Mouse (Mus musculus) testis, adult 2 months (tissue): ENCODE measurements around the gene Olfr1341. TPM values are rescaled to one million over a fixed set of nuclear protein-coding genes. Genes with fewer than 3 reads are reported as not detected.

Experiments
- H3K27ac ChIP-seq: fragments of 200-500 bp; 2 replicates; pipeline ENCODE4 v1.5.1; 2012; ENCODE audit warnings: low read depth, low read length; ENCODE audit not compliant: control insufficient read depth, insufficient read depth
- H3K27me3 ChIP-seq: fragments of 200-500 bp; 2 replicates; pipeline ENCODE4 v1.6.1; 2012; ENCODE audit warnings: mild to moderate bottlenecking, low read length, moderate library complexity; ENCODE audit not compliant: control insufficient read depth, insufficient read depth
- H3K36me3 ChIP-seq: fragments of 200-500 bp; 2 replicates; pipeline ENCODE4 v1.6.1; 2012; ENCODE audit warnings: mild to moderate bottlenecking, low read length; ENCODE audit not compliant: control insufficient read depth, insufficient read depth
- H3K4me1 ChIP-seq: fragments of 200-500 bp; 2 replicates; pipeline ENCODE4 v1.6.1; 2012; ENCODE audit warnings: low read length; ENCODE audit not compliant: control insufficient read depth, insufficient read depth
- H3K4me3 ChIP-seq: fragments of 200-500 bp; 2 replicates; pipeline ENCODE4 v1.5.1; 2012; ENCODE audit warnings: low read depth, mild to moderate bottlenecking, low read length, moderate library complexity, mixed read lengths; ENCODE audit not compliant: control insufficient read depth
- CTCF ChIP-seq: fragments of 200-500 bp; IDR thresholded peaks from 2 replicates; pipeline ENCODE4 v1.5.1; 2012; ENCODE audit warnings: low read depth, mild to moderate bottlenecking, inconsistent platforms, low read length, moderate library complexity; ENCODE audit not compliant: control insufficient read depth, insufficient read depth, insufficient replicate concordance
- POLR2A ChIP-seq: fragments of 200-500 bp; IDR thresholded peaks from 2 replicates; pipeline ENCODE4 v1.6.1; 2012; ENCODE audit warnings: low read depth, mild to moderate bottlenecking, inconsistent platforms, low read length, moderate library complexity; ENCODE audit not compliant: control insufficient read depth
- polyA plus RNA-seq: library from polyadenylated mRNA; depleted of rRNA; stranded (reverse); fragments of >200 nt; gene quantifications from 2 replicates; pipeline ENCODE4 v1.2.3, GENCODE M21; 2012; rRNA removed

The Olfr1341 gene
- polyA plus RNA-seq, 1 experiment: 0.15 TPM

DNA sequence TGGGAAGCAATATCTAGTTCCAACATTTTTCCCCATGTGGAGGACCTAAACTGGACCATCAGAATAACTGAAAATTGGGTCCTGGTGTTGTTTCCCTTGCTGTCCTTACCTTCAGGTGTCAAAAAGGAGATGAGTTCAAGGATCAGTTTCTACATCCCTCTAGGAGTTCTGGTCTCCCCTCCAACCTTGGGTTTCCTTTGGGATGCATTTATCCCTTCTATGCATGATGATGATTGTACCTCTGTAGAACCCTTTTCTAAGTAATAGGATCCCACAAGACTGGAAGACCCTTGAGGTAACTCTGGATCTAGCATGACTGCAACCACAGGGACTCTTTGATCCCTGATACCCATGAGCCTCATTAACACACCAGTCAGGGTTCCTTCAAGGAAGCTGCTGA, 16.5 kb downstream of the Olfr1341 start, which contains the start of gene Olfr1340:
TSS of gene Olfr1340 (plus strand) at position 301 of the 400 bp plus-strand sequence.
- Histone ChIP-seq H3K27me3 (no peaks in the 10 kb centered on the region), H3K4me1 (no peaks in the 10 kb centered on the region), H3K27ac (no peak within 1 kb of the TSS), H3K4me3 (no peak within 1 kb of the TSS), H3K36me3 (no peaks in the 10 kb centered on the region)
- TF ChIP-seq CTCF (no peak), POLR2A (no peak)

DNA sequence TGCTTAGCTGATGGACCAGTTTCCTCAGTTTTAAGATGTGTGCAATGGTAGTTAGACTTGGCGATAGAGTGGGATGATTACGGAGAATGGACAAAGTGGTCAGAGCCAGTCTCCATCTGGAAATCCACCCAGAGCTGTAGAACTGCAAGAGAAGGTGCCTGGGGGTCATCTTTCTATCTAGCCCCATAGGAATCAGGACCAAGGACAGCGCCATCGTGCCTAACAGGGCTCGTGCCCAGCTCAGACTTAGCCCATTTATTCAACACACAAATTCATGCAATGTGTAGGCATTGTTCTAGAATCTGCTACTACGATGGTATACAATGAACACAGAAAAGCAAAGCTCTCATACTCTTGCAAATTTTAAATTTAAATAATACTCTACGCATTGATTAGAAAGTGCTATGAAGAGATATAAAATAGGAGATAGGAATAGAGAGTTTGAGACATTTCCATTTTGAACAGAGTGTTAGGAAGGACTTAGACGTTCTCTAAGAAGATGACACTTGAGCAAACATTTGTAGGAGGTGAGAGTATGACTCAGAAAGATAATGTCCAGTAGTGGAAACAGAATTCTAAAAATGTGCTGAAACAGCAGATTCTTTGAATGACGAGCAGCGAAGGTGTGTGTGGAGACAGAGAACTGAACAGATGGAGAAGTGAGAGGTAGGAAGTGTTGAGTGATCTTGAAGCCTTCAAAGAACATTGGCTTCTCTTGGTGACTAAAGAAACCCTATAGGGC, 18.6 kb downstream of the Olfr1341 start:
- Histone ChIP-seq H3K27ac (no peak overlapping the region), H3K27me3 (no peaks in the 10 kb centered on the region), H3K36me3 (no peaks in the 10 kb centered on the region), H3K4me1 (no peaks in the 10 kb centered on the region), H3K4me3 (no peak overlapping the region)
- TF ChIP-seq CTCF: no peak
- TF ChIP-seq POLR2A: no peak

DNA sequence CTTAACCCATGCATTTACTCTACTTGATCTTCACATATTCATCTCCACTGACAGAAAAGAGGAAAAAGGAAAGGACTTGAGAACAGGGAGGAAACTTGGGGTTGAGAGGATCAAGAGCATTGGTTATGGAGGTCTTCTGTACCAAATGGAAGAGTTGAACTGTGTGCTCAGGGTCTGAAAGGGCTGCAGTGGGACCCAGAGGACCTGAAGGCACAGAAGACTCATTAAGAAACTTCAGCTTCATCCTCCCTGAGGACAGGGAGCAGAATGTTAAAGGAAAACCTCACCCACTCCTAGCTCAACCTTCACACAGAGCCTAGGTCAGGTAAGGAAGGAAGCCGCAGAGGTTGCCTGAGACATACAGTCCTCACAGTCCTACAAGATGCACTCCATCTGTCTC, 28.6 kb downstream of the Olfr1341 start, which contains the start of gene Olfr1339:
TSS of gene Olfr1339 (plus strand) at position 301 of the 400 bp plus-strand sequence.
- H3K27me3 ChIP-seq: no peaks in the 10 kb centered on the region
- no peaks in the 10 kb centered on the region for H3K4me1 ChIP-seq
- no peaks in the 10 kb centered on the region for H3K36me3 ChIP-seq
- H3K27ac ChIP-seq: no peak within 1 kb of the TSS
- no peak for TF ChIP-seq POLR2A
- TF ChIP-seq CTCF: no peak
- no peak within 1 kb of the TSS for H3K4me3 ChIP-seq

DNA sequence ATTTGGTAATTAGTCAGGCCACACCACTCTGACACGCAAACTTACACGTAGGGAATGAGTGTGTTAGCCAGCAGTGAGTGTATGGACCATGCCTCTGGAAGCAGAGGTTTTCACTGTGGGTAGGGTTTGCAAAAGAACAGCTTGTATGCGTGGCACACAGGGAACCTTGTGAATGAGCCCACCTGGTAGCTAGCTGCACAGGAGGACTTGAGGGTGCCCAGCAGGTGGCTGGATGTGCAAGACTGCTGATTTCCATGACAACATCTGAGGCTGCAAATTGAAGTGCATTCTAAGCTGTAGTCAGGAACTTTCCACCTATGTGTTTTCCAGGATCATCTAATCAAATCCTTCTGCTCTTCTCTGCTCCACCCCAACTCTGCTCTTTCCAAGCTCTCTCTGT, 36.3 kb downstream of the Olfr1341 start:
- TF ChIP-seq CTCF (no peak), POLR2A (no peak)
- H3K27ac ChIP-seq: no peak overlapping the region

DNA sequence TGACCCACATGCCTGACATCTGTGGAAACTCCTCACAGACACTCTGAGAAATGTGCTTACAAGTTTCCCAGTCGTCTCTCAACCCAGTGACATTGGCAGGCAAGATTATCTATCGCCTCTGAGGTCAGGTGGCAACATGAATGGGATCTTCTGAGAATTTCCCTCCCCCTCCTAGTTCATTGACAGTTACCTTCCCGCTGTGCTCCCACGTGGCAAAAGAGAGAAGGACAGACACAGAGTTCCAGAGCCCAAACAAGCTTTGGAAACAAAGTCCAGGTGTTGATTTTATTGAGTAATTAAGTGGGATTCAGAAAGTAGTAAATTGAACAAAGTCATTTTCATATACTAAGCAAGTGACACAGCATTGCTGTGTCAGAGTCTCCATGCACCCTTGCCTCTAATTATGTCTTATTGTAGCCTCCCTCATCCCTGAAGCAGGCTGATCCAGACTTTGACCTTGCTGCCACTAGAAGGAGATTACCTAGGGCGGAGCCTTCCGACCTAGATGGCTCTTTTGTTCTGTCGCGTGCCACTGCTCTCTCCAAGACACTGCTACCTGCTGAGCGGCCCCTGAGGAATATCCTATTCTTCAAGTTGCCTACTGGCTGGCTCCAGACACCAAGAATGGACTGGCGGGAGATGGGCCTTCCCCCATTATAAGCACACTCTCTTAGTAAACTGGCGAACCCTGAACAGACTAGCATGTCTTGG, 37.8 kb downstream of the Olfr1341 start:
- Histone ChIP-seq H3K36me3 (no peaks in the 10 kb centered on the region), H3K27me3 (no peaks in the 10 kb centered on the region), H3K4me3 (no peak overlapping the region), H3K4me1 (peaks cover 4% of the 10 kb centered on the region; the same call in 1 of the 2 replicates), H3K27ac (no peak overlapping the region)
- TF ChIP-seq CTCF (no peak), POLR2A (no peak)

More for the DNA sequence above, 36.3 kb downstream of the Olfr1341 start:
- no peaks in the 10 kb centered on the region for H3K36me3 ChIP-seq
- H3K27me3 ChIP-seq: no peaks in the 10 kb centered on the region
- H3K4me3 ChIP-seq: no peak overlapping the region
- H3K4me1 ChIP-seq: peaks cover 4% of the 10 kb centered on the region; the same call in 1 of the 2 replicates

DNA sequence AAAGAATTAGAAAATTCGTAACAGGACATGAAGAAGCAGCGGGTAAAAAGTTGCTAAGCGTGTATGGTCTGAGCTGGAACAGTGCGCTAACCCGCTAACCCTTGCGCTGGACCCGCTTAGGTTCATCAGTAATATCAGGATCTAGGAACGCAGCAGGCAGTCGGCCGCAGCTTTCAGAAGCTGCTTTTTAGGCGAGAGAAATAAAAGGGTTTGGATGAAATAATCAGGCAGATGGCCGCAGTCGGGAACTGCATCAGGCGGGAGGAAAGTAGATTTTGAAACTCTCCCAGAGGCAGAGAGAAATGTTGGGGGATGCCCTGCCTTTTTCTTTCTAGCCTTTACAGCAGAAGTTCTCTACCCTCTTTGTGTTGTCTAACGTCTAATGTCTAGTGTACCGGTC, 38.6 kb downstream of the Olfr1341 start:
- Histone ChIP-seq H3K4me1 (peaks cover 4% of the 10 kb centered on the region; the same call in 1 of the 2 replicates), H3K36me3 (no peaks in the 10 kb centered on the region), H3K27me3 (no peaks in the 10 kb centered on the region), H3K27ac (0 out of 2 replicates have a peak overlapping the region, but pooled peaks have one; percentile 13), H3K4me3 (peak overlapping the region; percentile 16)
- TF ChIP-seq POLR2A: no peak

DNA sequence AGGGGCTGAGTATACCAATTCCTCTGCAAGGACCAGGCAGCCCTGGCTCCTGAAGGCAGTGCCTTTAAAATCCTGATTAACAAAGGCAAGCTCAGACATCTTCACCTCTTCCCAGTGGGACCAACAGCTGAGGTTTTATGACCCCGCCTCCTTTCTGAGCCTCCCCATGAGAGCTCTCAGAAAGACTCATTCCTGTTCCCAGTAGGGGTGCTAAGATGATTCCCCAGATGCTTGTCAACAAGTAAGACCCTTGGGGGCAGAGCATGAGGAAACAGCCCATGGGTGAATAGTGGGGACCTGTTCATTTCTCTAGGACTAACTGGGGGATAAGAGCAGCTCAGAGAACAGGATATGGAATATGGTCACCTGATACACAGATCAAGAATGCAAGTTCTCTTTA, 55.3 kb downstream of the Olfr1341 start, which contains the start of gene Olfr1338:
TSS of gene Olfr1338 (minus strand) at position 101 of the 400 bp plus-strand sequence.
- Histone ChIP-seq H3K4me1 (no peaks in the 10 kb centered on the region), H3K27me3 (no peaks in the 10 kb centered on the region), H3K4me3 (no peak within 1 kb of the TSS), H3K27ac (no peak within 1 kb of the TSS), H3K36me3 (no peaks in the 10 kb centered on the region)
- TF ChIP-seq CTCF: no peak
- TF ChIP-seq POLR2A: no peak

Other genes starting within 250 kb of the Olfr1341 start
- not detected in 2 replicates for gene Mpl, start 246.0 kb upstream of the Olfr1341 start, polyA plus RNA-seq
- 1.8 and 2.1 TPM in 2 replicates for gene Tie1, start 213.5 kb upstream of the Olfr1341 start, polyA plus RNA-seq
- gene 2610528J11Rik, start 176.5 kb upstream of the Olfr1341 start, polyA plus RNA-seq: 0.26 and 0.45 TPM in 2 replicates
- 0.25 TPM in 1 of 2 replicates, not detected in the other for gene Tmem125, start 159.5 kb upstream of the Olfr1341 start, polyA plus RNA-seq
- gene Cfap57, start 82.7 kb upstream of the Olfr1341 start, polyA plus RNA-seq: 53.3 and 55.1 TPM in 2 replicates
- gene Ebna1bp2, start 82.7 kb upstream of the Olfr1341 start, polyA plus RNA-seq: 45.0 and 46.4 TPM in 2 replicates
- 0.20 and 0.36 TPM in 2 replicates for gene Olfr62, start 44.6 kb upstream of the Olfr1341 start, polyA plus RNA-seq
- gene Olfr1342, start 10.8 kb upstream of the Olfr1341 start, polyA plus RNA-seq: not detected in 2 replicates
- gene Olfr1340, start 16.6 kb downstream of the Olfr1341 start, polyA plus RNA-seq: not detected in 2 replicates
- not detected in 2 replicates for gene Olfr1339, start 28.7 kb downstream of the Olfr1341 start, polyA plus RNA-seq
- gene Olfr1338, start 55.2 kb downstream of the Olfr1341 start, polyA plus RNA-seq: 0.11 TPM in 1 of 2 replicates, not detected in the other
- gene Olfr1337, start 79.1 kb downstream of the Olfr1341 start, polyA plus RNA-seq: not detected in 2 replicates
- gene Olfr1335, start 106.4 kb downstream of the Olfr1341 start, polyA plus RNA-seq: not detected in 2 replicates
- gene Olfr1333, start 132.8 kb downstream of the Olfr1341 start, polyA plus RNA-seq: 0.07 and 0.11 TPM in 2 replicates
- not detected in 2 replicates for gene Olfr1331, start 161.1 kb downstream of the Olfr1341 start, polyA plus RNA-seq
- gene Olfr1330, start 185.1 kb downstream of the Olfr1341 start, polyA plus RNA-seq: not detected in 2 replicates
- not detected in 2 replicates for gene Olfr1329, start 213.9 kb downstream of the Olfr1341 start, polyA plus RNA-seq
- gene Olfr1328, start 235.1 kb downstream of the Olfr1341 start, polyA plus RNA-seq: not detected in 2 replicates